Mouse (Mus musculus) embryo, embryonic 11.5 days (tissue): ENCODE measurements around the gene Acot11.
"Not testable (repeated sequence)": the region's sequence is repeated elsewhere in the genome, so short reads cannot be mapped to it uniquely, and the experiment has no call there.

Experiments
- DNase-seq: peaks from one replicate; pipeline ENCODE4 v3.0.0-alpha.2; 2012; ENCODE audit warnings: low read depth, low spot score

Gene Acot11

GRCm38 (mm10) chr4:106811162-106811561, 6.4 kb upstream of the Acot11 start:
- no peak for DNase-seq

- DNase-seq, result no peak
These were observed 5.2 kb upstream of the Acot11 start for GRCm38 (mm10) chr4:106810039-106810438.

- DNase-seq, result no peak
These were observed 2.5 kb upstream of the Acot11 start for GRCm38 (mm10) chr4:106807287-106807686.

- no peak for DNase-seq
These were observed 1.1 kb upstream of the Acot11 start for GRCm38 (mm10) chr4:106805890-106806289.

GRCm38 (mm10) chr4:106804201-106804909, 443 bp downstream of the Acot11 start:
- DNase-seq, result no peak

GRCm38 (mm10) chr4:106803781-106804180, 1.0 kb downstream of the Acot11 start:
- no peak for DNase-seq

GRCm38 (mm10) chr4:106799772-106800336, 4.9 kb downstream of the Acot11 start:
- peak; percentile 48 for DNase-seq

GRCm38 (mm10) chr4:106798908-106799546, 5.8 kb downstream of the Acot11 start:
- no peak for DNase-seq

- DNase-seq, result no peak
These were observed 9.5 kb downstream of the Acot11 start for GRCm38 (mm10) chr4:106795289-106795688.

GRCm38 (mm10) chr4:106794247-106794646, 10.6 kb downstream of the Acot11 start:
- no peak for DNase-seq

GRCm38 (mm10) chr4:106793826-106794225, 11.0 kb downstream of the Acot11 start:
- not testable (repeated sequence) for DNase-seq

GRCm38 (mm10) chr4:106792276-106792675, 12.5 kb downstream of the Acot11 start:
- no peak for DNase-seq

- DNase-seq, result no peak
These were observed 13.9 kb downstream of the Acot11 start for GRCm38 (mm10) chr4:106790938-106791337.

GRCm38 (mm10) chr4:106790218-106790617, 14.6 kb downstream of the Acot11 start:
- DNase-seq, result not testable (repeated sequence)

- DNase-seq, result no peak
These were observed 15.1 kb downstream of the Acot11 start for GRCm38 (mm10) chr4:106789705-106790104.

- no peak for DNase-seq
These were observed 16.2 kb downstream of the Acot11 start for GRCm38 (mm10) chr4:106788627-106789026.

- DNase-seq, result no peak
These were observed 17.0 kb downstream of the Acot11 start for GRCm38 (mm10) chr4:106787830-106788229.

GRCm38 (mm10) chr4:106785753-106786540, 18.9 kb downstream of the Acot11 start:
- peak; percentile 66 for DNase-seq

- no peak for DNase-seq
These were observed 19.5 kb downstream of the Acot11 start for GRCm38 (mm10) chr4:106785345-106785744.

- no peak for DNase-seq
These were observed 20.0 kb downstream of the Acot11 start for GRCm38 (mm10) chr4:106784806-106785205.

GRCm38 (mm10) chr4:106783137-106783536, 21.7 kb downstream of the Acot11 start:
- DNase-seq, result no peak

- DNase-seq, result peak; percentile 38
These were observed 24.8 kb downstream of the Acot11 start for GRCm38 (mm10) chr4:106780045-106780444.
